Mouse (Mus musculus) heart, postnatal 14 days (tissue): ENCODE results near the gene Nfkb1. TPM values are rescaled to one million over a fixed set of nuclear protein-coding genes. Genes with fewer than 3 reads are reported as not detected.

Experiments
- DNase-seq, 2 experiments: peaks; one replicate each; pipeline ENCODE4 v3.0.0; 2021 to 2022
- intact Hi-C: fragments of 180-260 bp; cut with DNase I; formaldehyde crosslinking; loops from one replicate; pipeline ENCODE4 v1.15.1; 2025
- total RNA-seq, 2 experiments: library from RNA; stranded (reverse); gene quantifications; 2 replicates each; pipeline ENCODE4 v1.2.3; 2021

The Nfkb1 gene
- total RNA-seq, 2 experiments from 2014 or later: 44.1 to 45.4 TPM

GRCm38 (mm10) chr3:135567888-135568287, 123.5 kb downstream of the Nfkb1 start:
- intact Hi-C loops: no loop called here
- peak in 1 of 2 experiments; percentile 53 for DNase-seq

DNA sequence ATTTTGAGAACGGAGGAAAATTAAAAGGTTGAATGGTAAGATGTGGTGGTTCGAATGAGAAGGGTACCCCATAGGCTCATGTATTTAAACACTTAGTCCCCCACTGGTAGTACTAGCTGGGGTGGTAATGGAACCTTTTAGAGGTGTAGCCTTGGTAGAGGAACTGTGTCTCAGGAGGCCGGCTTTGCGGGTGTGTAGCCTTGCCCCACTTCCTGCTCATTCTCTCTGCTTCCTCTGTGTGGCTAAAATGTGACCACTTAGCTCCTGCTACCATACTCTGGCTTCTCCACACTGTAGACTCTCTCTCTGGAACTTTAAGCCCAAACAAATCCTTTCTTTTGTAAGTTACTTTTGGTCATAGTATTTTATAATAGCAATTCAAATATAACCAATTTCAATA, 126.0 kb downstream of the Nfkb1 start:
- DNase-seq: no peak
- intact Hi-C loops: no loop called here

- intact Hi-C loops: no loop called here
- no peak for DNase-seq
Measured at GRCm38 (mm10) chr3:135564706-135565105, 126.6 kb downstream of the Nfkb1 start.

GRCm38 (mm10) chr3:135563163-135563689, 128.1 kb downstream of the Nfkb1 start:
- intact Hi-C loops: no loop called here

DNA sequence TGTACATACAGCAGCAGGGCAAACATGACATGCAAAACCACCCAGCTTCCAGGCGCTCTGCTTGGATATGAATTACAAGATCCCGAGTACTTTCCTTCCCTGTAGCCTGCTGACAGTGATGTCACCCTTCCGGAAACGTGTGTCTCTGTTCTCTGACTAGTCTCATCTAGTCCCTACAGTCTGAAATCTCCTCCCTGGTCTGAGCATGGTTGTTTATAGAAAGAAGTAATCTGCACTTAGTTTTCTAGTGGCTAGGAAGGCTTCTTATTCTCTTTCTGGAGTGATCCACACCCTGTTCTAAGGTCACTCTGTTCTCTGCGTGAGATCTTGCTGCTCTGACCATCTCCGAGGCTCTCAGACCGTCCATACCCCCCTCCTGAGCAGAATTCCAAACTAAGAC, 129.3 kb downstream of the Nfkb1 start:
- no peak for DNase-seq
- intact Hi-C loops: no loop called here

More at GRCm38 (mm10) chr3:135563163-135563689, 128.1 kb downstream of the Nfkb1 start:
- DNase-seq: no peak

DNA sequence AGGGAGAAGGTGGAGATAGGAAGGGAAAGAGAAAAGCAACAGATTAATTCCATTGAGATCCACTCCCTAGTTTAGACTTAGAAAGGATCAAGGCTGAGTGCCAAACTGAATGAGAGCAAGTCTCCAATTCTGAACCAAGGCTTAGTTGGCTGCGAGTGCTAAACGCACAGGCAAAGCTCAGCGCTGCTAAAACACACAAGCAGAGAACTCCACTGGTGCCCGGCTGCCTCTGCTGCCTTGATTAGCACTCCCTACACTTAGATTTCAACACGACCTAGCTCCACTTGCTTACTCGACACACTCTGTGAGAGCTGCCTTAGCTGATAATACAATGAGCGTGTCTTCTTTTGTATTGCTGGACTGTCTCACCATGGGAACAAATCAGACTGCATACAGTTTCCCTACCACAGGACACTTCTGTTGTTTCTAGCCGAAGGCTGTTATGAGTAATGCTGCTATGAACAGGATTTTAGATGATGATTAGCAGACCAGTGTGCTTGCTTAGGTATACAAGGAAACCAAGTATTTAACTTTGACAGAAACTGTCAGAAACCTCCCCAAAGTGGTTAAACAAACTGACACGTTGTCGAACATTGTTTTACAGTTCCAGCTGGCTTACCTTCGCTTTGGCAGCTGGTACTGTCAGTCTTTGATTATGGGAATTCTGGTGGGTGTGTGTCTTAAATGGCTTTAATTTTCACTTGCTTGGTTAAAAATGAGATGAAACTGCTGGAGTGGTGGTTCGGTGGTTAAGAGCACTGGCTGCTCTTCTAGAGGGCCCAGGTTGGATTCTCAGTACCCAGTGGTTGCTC, 134.3 kb downstream of the Nfkb1 start:
- no peak for DNase-seq
- intact Hi-C loops: loop anchor here (5.0 kb wide), 1 partner anchor 155 kb away; no protein-coding TSS in a partner anchor

DNA sequence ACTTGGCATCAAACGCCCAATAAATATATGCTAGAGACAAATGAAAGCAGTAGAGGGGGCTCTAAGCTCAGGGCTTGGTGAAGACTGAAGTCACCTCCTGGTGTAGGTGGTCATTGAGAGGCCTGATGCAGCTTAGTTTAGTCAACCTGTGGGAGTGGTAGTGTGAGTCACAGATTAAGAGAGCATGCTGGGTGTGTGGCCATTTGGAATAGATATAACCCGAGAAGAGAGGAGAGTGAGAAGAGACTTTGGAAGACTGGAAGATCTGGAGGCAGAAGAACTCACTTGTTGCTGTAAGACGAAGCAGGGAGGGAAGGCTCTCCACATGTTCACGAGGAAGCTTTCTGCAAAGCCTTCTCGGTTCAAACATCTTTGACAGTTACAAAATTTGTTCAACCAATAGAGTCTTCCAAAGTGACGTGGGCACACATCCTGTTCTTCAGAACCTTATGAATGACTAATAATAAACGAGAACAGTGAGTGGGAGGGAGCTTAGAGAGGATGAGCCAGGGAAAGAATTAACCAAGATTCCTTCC, 135.2 kb downstream of the Nfkb1 start:
- DNase-seq: no peak
- intact Hi-C loops: loop anchor here (5.0 kb wide), 1 partner anchor 156 kb away; no protein-coding TSS in a partner anchor

DNA sequence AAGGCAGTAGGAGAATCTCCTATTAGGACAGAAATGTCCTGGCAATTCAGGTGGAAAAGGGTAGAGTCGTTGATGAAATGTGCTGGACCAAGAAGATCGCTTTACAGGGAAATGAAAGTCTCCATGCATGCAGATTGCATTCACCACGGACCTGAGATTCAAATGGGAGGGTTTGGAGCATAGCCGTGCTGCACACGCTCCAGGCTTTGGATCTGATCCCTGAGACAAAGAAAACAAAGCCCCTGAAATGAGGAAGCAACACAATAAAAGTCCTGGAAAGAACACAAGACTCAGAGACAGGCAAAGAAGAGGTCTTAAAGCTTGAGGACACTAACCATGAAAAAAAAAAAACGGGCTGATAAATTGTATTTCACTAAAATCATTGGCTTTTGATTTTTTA, 136.2 kb downstream of the Nfkb1 start:
- no peak for DNase-seq
- intact Hi-C loops: loop anchor here (5.0 kb wide), 1 partner anchor 157 kb away; no protein-coding TSS in a partner anchor

GRCm38 (mm10) chr3:135552874-135553273, 138.5 kb downstream of the Nfkb1 start:
- no peak for DNase-seq
- intact Hi-C loops: no loop called here

DNA sequence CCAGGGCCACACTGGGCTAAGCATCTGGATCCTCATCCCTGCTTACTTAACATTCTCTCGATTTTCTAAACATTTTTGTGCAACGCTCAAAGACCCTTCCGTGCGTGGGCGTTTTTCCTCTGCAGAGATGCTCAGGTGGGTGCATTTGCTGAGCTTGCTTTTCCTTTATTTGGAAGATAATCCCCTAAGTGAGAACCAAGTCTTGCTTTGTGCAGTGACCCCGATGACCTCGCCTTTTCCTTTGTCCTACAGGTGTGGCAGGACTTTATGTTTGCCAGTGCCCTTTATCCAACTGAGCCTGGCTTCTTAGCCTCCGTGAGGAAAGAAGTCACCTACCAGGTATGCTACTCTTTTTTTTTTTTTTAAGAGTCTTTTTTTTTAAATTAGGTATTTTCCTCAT, 144.0 kb downstream of the Nfkb1 start:
- no peak for DNase-seq
- intact Hi-C loops: no loop called here

GRCm38 (mm10) chr3:135546212-135546923, 145.0 kb downstream of the Nfkb1 start:
- no peak for DNase-seq
- intact Hi-C loops: no loop called here

Other genes starting within 250 kb of the Nfkb1 start
- 10 to 100 TPM; 18.0 to 19.3 TPM for gene Manba, start 205.9 kb downstream of the Nfkb1 start, total RNA-seq
- 1 to 10 TPM; 4.6 to 6.4 TPM for gene Slc39a8, start 133.7 kb upstream of the Nfkb1 start, total RNA-seq